Mouse (Mus musculus): ENCODE measurements around the gene Tph1.
"Not testable (repeated sequence)": the region's sequence is repeated elsewhere in the genome, so short reads cannot be mapped to it uniquely, and the experiment has no call there.

The Tph1 gene

DNA sequence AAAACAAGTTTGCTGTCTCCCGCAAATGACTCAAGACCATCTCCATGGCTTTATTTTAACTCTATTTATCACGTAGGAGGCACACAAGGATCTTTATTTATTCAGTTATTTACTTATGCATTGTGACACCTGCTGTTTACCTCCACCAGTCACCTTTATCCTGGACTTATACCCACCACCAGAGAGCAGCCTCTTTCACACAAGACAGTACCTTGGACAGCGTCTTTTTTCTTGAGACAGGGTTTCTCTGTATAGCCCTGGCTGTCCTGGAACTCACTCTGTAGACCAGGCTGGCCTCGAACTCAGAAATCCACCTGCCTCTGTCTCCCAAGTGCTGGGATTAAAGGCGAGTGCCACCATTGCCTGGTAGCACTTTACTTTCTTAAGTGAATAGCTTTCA, 22.1 kb downstream of the Tph1 start:
- in situ Hi-C loops (cut with MboI, MseI) = not testable (repeated sequence)

- in situ Hi-C loops (cut with MboI, MseI) = no loop called here
Observed at GRCm38 (mm10) chr7:46648431-46649140, 23.8 kb downstream of the Tph1 start.

GRCm38 (mm10) chr7:46643172-46643571, 29.2 kb downstream of the Tph1 start:
- in situ Hi-C loops (cut with MboI, MseI) = loop anchor here (5.0 kb wide), 1 partner anchor 69 kb away; the partner anchor contains the start of gene Saal1

- in situ Hi-C loops (cut with MboI, MseI) = loop anchor here (5.0 kb wide), 1 partner anchor 72 kb away; the partner anchor contains the start of gene Saal1
Observed at GRCm38 (mm10) chr7:46640062-46640461, 32.3 kb downstream of the Tph1 start.

- in situ Hi-C loops (cut with MboI, MseI) = loop anchor here (5.0 kb wide), 1 partner anchor 73 kb away; the partner anchor contains the start of gene Saal1
Observed at GRCm38 (mm10) chr7:46639692-46640031, 32.7 kb downstream of the Tph1 start, which contains the start of gene Sergef. TSS of gene Sergef (minus strand) at chr7:46639807.

DNA sequence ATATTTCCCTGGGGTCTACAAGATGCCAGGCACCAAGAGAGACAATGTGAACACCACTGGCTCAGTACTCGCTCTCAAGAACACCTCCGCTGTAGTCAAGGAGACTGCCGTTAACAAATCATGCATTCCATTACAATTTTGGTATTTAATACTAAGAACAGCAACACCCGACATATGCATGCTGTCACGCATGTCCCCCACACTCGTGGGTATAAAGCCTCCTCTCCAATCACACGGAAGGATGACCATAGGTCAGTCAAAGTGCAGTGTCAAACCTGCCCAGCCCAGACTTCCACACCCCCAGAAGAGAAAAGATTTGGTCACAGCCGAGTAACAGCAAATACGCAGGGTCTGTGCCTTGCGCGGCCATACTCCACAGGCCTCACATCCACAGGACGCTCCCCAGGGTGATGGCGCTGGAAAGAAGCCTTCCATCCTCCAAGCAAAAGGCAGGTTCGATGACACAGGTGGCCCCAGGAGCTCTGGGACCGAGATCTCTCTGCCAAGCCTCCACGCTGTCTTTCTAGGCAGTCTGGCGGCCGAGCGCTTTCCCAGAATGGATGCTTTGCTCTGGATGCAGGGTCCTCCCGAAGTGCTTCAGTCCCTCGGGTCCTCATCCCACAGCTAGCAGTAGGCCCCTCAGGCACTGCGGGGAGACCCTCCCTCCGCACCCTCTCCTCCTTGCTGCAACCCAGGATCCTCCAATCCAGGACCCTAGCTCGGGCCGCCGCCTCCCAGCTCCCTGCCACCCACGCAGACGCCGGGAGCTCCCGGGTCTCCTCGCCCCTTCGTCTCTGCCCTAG, 33.2 kb downstream of the Tph1 start:
- in situ Hi-C loops (cut with MboI, MseI) = no loop called here

GRCm38 (mm10) chr7:46628375-46628975, 43.9 kb downstream of the Tph1 start:
- in situ Hi-C loops (cut with MboI, MseI) = no loop called here

DNA sequence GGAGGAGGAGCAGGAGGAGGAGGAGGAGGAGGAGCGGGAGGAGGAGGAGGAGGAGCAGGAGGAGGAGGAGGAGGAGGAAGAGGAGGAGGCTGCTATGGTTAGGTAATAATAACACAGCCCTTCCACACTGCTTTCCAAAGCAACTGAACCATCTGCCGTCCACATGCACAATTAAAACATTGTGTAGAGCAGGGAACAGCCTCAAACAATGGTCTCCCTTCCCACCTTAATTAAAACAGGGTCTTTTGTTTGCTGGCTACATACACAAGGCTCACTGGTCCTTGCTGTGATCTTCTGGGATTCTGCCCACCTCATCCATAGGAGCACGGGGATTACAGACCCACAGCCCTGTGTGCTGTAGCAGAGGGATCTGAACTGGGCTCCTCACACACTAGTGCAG, 48.4 kb downstream of the Tph1 start:
- in situ Hi-C loops (cut with MboI, MseI) = no loop called here

- in situ Hi-C loops (cut with MboI, MseI) = no loop called here
Observed at GRCm38 (mm10) chr7:46618416-46619110, 53.8 kb downstream of the Tph1 start.

DNA sequence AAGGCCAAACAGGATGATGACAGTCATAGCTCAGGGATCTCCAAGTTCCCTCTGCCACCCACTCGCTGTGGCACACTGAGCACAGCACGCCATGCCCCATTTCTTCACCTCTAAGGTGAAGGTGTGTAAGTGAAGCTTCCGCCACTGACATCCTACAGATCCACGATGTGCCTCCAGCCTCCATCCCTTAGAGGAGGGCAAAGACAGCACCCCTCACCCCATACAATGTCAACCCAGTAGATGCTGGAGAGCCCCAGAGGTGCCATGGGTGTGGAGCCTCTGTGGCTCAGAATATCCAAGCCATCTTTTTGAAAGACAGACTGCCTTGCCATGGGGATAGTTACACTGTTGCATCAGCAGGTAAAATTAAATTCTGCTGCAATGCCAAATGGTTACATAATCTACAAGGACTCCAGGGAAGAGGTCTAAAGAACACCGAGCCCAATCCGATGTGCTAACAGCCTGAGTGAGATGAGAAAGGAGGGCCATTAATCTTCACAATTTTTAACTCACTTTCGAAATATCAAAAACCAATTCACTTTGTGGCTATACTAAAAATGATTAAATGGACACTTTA, 55.8 kb downstream of the Tph1 start:
- in situ Hi-C loops (cut with MboI, MseI) = no loop called here

GRCm38 (mm10) chr7:46615256-46615977, 56.9 kb downstream of the Tph1 start:
- in situ Hi-C loops (cut with MboI, MseI) = no loop called here

DNA sequence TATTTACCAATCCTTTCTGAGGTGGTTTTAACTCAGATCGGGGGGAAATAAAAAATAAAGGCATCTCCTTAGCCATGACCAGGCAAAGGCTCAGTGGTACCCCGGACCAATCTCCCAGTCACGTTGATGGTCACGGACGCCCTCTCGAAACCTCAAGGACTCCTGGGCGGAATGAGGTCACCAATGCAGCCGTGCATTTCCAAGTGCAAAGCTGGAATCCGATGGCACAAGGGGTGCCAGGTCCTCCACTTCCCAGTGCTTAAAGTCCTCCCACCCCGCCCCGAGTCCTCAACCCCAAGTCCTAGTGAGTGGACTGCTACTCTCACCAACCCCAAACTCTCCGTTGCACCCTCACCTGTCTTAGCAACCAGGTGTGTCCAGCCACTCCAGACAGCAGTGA, 58.1 kb downstream of the Tph1 start:
- in situ Hi-C loops (cut with MboI, MseI) = loop anchor here (5.0 kb wide), 1 partner anchor 342 kb away; no protein-coding TSS in a partner anchor

GRCm38 (mm10) chr7:46613091-46613490, 59.2 kb downstream of the Tph1 start:
- in situ Hi-C loops (cut with MboI, MseI) = loop anchor here (5.0 kb wide), 1 partner anchor 341 kb away; no protein-coding TSS in a partner anchor

DNA sequence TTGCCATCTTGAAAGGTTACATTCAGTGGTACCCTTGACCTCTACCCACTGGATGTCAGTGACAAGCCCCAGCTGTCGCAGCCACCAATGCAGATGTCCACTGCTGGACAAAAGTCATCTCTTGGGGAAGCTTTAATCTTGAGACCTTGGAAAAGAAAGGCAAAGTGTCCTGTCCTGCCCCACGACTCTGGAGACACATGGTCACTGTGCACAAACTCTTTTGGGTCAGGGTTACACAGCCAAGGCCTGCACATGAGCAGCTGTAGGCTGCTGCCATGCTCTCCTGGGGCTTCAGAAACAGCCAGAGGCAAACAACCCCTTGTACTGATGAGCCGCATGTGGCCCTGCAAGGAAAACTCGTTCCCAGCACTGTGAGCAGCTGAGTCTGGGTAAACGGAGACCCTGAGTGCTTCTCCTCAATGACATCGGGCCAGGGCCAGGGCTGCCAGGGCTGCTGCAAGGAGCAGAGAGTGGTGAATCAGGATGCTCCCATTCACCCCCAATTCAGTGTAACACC, 59.9 kb downstream of the Tph1 start:
- in situ Hi-C loops (cut with MboI, MseI) = loop anchor here (5.0 kb wide), 1 partner anchor 340 kb away; no protein-coding TSS in a partner anchor

GRCm38 (mm10) chr7:46611970-46612369, 60.4 kb downstream of the Tph1 start:
- in situ Hi-C loops (cut with MboI, MseI) = loop anchor here (5.0 kb wide), 1 partner anchor 340 kb away; no protein-coding TSS in a partner anchor

DNA sequence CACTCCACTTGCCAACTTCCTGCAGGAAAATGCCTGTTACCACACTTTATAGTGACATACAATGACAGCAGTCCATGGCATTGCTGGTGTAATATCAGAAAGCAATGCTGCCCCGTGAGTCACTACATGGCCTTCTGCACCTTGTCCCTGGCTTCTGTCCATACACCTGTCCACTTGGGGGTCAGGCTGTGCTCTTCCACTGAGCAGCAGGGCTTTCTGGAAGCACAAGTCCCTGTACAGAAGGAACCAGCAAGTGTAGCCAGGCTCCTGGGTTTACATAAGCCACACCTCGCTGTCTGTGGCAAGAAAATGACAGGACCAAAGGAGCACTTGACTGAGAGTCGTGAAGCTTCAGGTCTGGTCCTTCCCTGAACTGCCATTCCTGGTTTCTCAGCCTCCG, 63.0 kb downstream of the Tph1 start:
- in situ Hi-C loops (cut with MboI, MseI) = loop anchor here (5.0 kb wide), 1 partner anchor 217 kb away; no protein-coding TSS in a partner anchor

DNA sequence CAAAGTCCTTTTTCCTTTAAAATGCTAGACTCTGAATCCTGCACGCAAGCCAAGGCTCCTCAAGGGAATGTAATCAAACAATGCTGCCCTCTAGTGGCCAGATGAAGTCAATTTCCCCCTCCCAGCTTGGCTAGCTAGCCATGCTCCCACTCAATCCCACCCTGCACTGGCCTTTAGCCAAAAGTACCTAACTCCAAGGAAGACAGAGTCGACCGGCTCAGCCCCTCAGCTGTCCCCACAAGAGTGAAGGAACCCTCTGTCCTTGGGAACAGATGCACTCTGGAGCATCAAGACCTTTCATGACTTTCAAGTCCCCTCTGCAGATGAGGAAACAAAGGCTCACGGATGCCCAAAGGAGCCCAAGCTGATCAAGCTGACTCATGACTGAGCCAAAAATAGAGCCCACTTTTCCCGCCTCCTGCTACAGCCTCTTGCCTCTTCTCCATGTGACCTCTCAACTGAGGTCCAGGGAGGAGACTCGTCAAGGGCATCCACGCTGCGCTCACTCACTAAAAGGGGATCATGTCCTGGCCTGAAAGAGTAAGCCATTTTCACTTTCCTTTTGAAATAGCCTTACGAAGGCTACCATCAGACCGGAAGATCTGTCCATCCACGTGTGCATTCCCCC, 64.8 kb downstream of the Tph1 start:
- in situ Hi-C loops (cut with MboI, MseI) = loop anchor here (5.0 kb wide), 1 partner anchor 215 kb away; no protein-coding TSS in a partner anchor

DNA sequence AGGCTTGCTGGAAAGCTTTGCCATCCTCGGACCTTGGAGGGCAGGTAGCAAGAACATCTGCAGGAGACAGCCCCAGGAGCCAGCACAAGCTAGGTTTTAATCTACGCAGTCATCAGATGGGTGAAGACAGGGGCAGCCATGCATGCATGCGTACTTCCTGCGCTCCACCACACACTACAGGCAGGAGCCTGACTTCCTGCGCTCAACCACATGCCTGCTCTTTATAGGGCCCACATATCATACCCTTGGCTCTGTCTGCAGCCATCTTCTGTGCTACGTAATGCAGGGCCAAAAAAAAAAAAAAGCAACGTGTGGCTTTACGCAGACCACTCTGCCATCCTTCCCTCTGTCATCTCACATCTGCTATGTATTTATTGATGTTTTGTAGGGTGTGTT, 65.3 kb downstream of the Tph1 start:
- in situ Hi-C loops (cut with MboI, MseI) = loop anchor here (5.0 kb wide), 1 partner anchor 215 kb away; no protein-coding TSS in a partner anchor

DNA sequence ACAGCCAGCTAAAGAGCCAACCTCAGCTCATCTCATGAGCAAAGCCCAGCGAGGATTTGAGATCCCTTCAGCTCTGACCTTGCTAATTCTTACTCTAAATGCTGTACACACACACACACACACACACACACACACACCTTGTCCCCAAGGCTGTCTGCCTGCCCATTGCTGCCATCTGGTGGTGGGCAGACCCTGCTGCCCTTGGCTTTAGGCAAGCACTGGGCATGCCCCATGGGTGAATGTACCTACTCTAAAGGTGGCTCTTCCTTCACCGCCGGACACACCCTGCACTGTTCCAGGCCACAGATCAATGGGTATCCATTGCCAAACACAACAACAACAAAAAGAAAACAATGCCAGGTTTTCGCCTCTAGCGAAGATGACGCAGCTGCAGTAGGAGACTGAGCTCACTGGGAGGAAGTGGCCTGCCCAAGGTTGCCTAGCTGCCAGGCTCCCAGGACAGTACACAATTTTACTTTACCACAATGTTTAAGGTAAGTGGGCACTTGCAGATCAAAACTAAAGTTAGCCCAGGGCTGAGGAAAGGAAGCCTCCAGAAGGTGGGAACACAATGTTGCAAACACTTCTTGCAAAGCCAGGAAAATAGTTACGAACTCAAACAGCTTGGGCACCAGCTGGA, 65.8 kb downstream of the Tph1 start:
- in situ Hi-C loops (cut with MboI, MseI) = loop anchor here (5.0 kb wide), 1 partner anchor 214 kb away; no protein-coding TSS in a partner anchor
